Mouse (Mus musculus) kidney, postnatal 36 days (tissue): ENCODE data around the gene Acadsb.
"Not testable (repeated sequence)": the region's sequence is repeated elsewhere in the genome, so short reads cannot be mapped to it uniquely, and the experiment has no call there.

Source experiments
- DNase-seq, 2 experiments: peaks; one replicate each; pipeline ENCODE4 v3.0.0; 2021 to 2022; ENCODE audit warnings: mixed read lengths in 2 of 2

The Acadsb gene

GRCm38 (mm10) chr7:131410416-131411058 lies at the start of gene Acadsb, which contains the start of gene Ikzf5:
Acadsb (plus strand) TSS chr7:131410601.
Ikzf5 (minus strand) TSS chr7:131410521.
- DNase-seq = peak; percentile 99

GRCm38 (mm10) chr7:131362269-131362614 lies 48.2 kb upstream of the Acadsb start:
- DNase-seq = no peak

- DNase-seq = peak; percentile 96 to 97
Observed at GRCm38 (mm10) chr7:131362615-131363300, 47.6 kb upstream of the Acadsb start, which contains the start of gene 2310057M21Rik. 2310057M21Rik (minus strand) TSS chr7:131362759.

- DNase-seq = no peak
Observed at GRCm38 (mm10) chr7:131364131-131364530, 46.3 kb upstream of the Acadsb start.

- peak; percentile 90 to 93 for DNase-seq
Observed at GRCm38 (mm10) chr7:131370648-131371469, 39.5 kb upstream of the Acadsb start, which contains the start of gene Pstk. Pstk (plus strand) TSS chr7:131371141.

GRCm38 (mm10) chr7:131371470-131371860 lies 38.9 kb upstream of the Acadsb start:
- no peak for DNase-seq

- DNase-seq = no peak
Observed at GRCm38 (mm10) chr7:131371880-131372651, 38.3 kb upstream of the Acadsb start.

GRCm38 (mm10) chr7:131391761-131392160 lies 18.6 kb upstream of the Acadsb start:
- DNase-seq = peak in 1 of 2 experiments; percentile 22

- peak; percentile 28 to 33 for DNase-seq
Observed at GRCm38 (mm10) chr7:131409321-131409987, 947 bp upstream of the Acadsb start.

- DNase-seq = no peak
Observed at GRCm38 (mm10) chr7:131409988-131410385, 414 bp upstream of the Acadsb start.

GRCm38 (mm10) chr7:131411221-131411940 lies 980 bp downstream of the Acadsb start:
- peak; percentile 45 to 58 for DNase-seq

- DNase-seq = no peak
Observed at GRCm38 (mm10) chr7:131411941-131412270, 1.5 kb downstream of the Acadsb start.

- DNase-seq = not testable (repeated sequence)
Observed at GRCm38 (mm10) chr7:131416742-131417141, 6.3 kb downstream of the Acadsb start.

- no peak for DNase-seq
Observed at GRCm38 (mm10) chr7:131417605-131418004, 7.2 kb downstream of the Acadsb start.

GRCm38 (mm10) chr7:131424912-131425311 lies 14.5 kb downstream of the Acadsb start:
- no peak for DNase-seq

GRCm38 (mm10) chr7:131427331-131427730 lies 16.9 kb downstream of the Acadsb start:
- DNase-seq = no peak

- DNase-seq = peak; percentile 14 to 55
Observed at GRCm38 (mm10) chr7:131432244-131432643, 21.8 kb downstream of the Acadsb start.

GRCm38 (mm10) chr7:131434276-131434675 lies 23.9 kb downstream of the Acadsb start:
- DNase-seq = no peak

- no peak for DNase-seq
Observed at GRCm38 (mm10) chr7:131437051-131437450, 26.6 kb downstream of the Acadsb start.

GRCm38 (mm10) chr7:131456714-131457113 lies 46.3 kb downstream of the Acadsb start:
- DNase-seq = no peak

- no peak for DNase-seq
Observed at GRCm38 (mm10) chr7:131465117-131465601, 54.8 kb downstream of the Acadsb start.
